In the genomic region with DNA sequence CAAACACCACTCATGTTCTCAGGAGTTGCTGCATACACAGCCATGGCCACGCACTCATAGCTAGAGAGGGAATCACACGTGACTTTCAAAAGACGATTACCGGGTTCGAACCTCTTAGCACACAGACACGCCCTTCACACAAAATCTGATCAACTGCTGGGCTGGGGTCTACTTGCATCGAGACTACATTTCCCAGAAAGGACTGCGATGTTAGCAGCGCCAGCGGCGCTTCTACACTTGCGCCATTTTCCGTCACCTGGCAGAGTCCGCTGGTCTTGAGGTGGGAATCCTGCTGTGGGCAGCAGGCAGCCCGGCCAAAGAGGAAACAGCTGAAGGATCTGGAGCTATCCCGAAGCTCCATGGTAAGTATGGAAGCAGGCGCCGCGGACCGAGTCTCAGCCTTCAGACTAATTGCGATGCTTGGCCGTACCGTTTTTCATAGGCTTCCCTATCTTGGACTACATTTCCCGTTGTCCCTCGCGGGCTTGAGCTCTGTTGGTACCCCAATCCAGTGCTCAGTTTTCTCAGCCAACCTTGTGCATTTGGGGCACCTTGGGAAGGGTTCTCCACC, we compare ENCODE assay signal across 8 mouse cellular contexts. TPM values are rescaled to one million over a fixed set of nuclear protein-coding genes. Genes with fewer than 3 reads are reported as not detected.
A peak's percentile ranks its signal among the peaks of the same experiment; 100 is the strongest.
DNase-seq lines count a peak whose midpoint lies in the region; ATAC-seq and TF ChIP-seq lines count a peak whose summit lies in the region.

A gene (plus strand): TSS at position 259 of the 571 bp plus-strand sequence.

- H3K4me1 ChIP-seq in brown adipose tissue, adult 24 weeks (ENCODE audit: control insufficient read depth, insufficient read depth, insufficient read length, low read length), result no peaks in the 10 kb centered on the region
- no peaks in the 10 kb centered on the region for H3K4me1 ChIP-seq in forebrain, embryonic 11.5 days (replicated peaks; ENCODE audit: control insufficient read depth, insufficient read depth, low read length)
- H3K4me1 ChIP-seq in heart, postnatal 0 days (ENCODE audit: control insufficient read depth, insufficient read depth), result no peaks in the 10 kb centered on the region
- H3K4me1 ChIP-seq in liver, embryonic 12.5 days, result no peaks in the 10 kb centered on the region

- H3K9ac ChIP-seq in forebrain, embryonic 11.5 days (ENCODE audit: low read length), result peak within 1 kb of the TSS; percentile 72
- peak within 1 kb of the TSS; percentile 29 for H3K9ac ChIP-seq in heart, postnatal 0 days (replicated peaks; ENCODE audit: low read depth, low read length)
- H3K9ac ChIP-seq in liver, embryonic 12.5 days, result peak within 1 kb of the TSS; percentile 55

- peak; percentile 39 for DNase-seq in CD4-positive helper T cell, adult 2 months (ENCODE audit: low read depth, low spot score)
- peak; percentile 85 for DNase-seq in forebrain, embryonic 11.5 days (ENCODE audit: low spot score)
- DNase-seq in heart, postnatal 0 days (ENCODE audit: low spot score), result peak; percentile 26
- DNase-seq in kidney, postnatal 14 days, result peak; percentile 65
- DNase-seq in neural tube, embryonic 10.5 days (ENCODE audit: extremely low spot score, low spot score), result peak; percentile 80
- peak; percentile 63 for DNase-seq in testis, postnatal 10 days (ENCODE audit: low spot score)

- ATAC-seq in forebrain, embryonic 11.5 days (replicated peaks; ENCODE audit: low FRiP score), result peak; percentile 94
- peak; percentile 71 for ATAC-seq in heart, postnatal 0 days (ENCODE audit: insufficient read depth, low read depth)
- peak; percentile 86 for ATAC-seq in liver, embryonic 12.5 days

- H3K27me3 ChIP-seq in forebrain, embryonic 11.5 days (ENCODE audit: control insufficient read depth, insufficient read depth, low read length), result no peaks in the 10 kb centered on the region
- no peaks in the 10 kb centered on the region for H3K27me3 ChIP-seq in heart, postnatal 0 days (ENCODE audit: control insufficient read depth, insufficient read depth, low read length)
- no peaks in the 10 kb centered on the region; the same call in 1 of the 2 replicates for H3K27me3 ChIP-seq in liver, embryonic 12.5 days (replicated peaks)

- H3K36me3 ChIP-seq in forebrain, embryonic 11.5 days (ENCODE audit: control insufficient read depth, insufficient read depth, low read length), result no peaks in the 10 kb centered on the region
- no peaks in the 10 kb centered on the region for H3K36me3 ChIP-seq in heart, postnatal 0 days (replicated peaks; ENCODE audit: control insufficient read depth, insufficient read depth, low read length)
- H3K36me3 ChIP-seq in liver, embryonic 12.5 days, result no peaks in the 10 kb centered on the region

- no peak for TF ChIP-seq CTCF in heart, postnatal 0 days (IDR thresholded peaks at IDR 0.05; ENCODE audit: low read depth)

- under 1% methylated on average over 26 of the region's 26 CpGs for WGBS in forebrain, embryonic 11.5 days
- under 1% methylated on average over 26 of the region's 26 CpGs for WGBS in heart, postnatal 0 days
- 1% methylated on average over 26 of the region's 26 CpGs for WGBS in liver, embryonic 12.5 days (ENCODE audit: insufficient replicate concordance)

- peak within 1 kb of the TSS; percentile 46 for H3K4me2 ChIP-seq in forebrain, embryonic 11.5 days (ENCODE audit: low read depth, low read length, severe bottlenecking)
- H3K4me2 ChIP-seq in heart, postnatal 0 days (ENCODE audit: low read depth, low read length), result peak within 1 kb of the TSS; percentile 67
- peak within 1 kb of the TSS; percentile 72 for H3K4me2 ChIP-seq in liver, embryonic 12.5 days

- H3K9me3 ChIP-seq in forebrain, embryonic 11.5 days (ENCODE audit: control insufficient read depth, low read length), result no peaks in the 10 kb centered on the region; the same call in 1 of the 2 replicates
- no peaks in the 10 kb centered on the region for H3K9me3 ChIP-seq in heart, postnatal 0 days (replicated peaks; ENCODE audit: control insufficient read depth, low read length)
- H3K9me3 ChIP-seq in liver, embryonic 12.5 days (replicated peaks), result no peaks in the 10 kb centered on the region

- no peak within 1 kb of the TSS for H3K27ac ChIP-seq in brown adipose tissue, adult 24 weeks (replicated peaks; ENCODE audit: low read depth, low read length)
- H3K27ac ChIP-seq in forebrain, embryonic 11.5 days (ENCODE audit: low read depth, low read length), result 0 out of 2 replicates have a peak within 1 kb of the TSS, but pooled peaks have one; percentile 34
- no peak within 1 kb of the TSS; the same call in 1 of the 2 replicates for H3K27ac ChIP-seq in heart, postnatal 0 days (ENCODE audit: low read depth)
- no peak within 1 kb of the TSS for H3K27ac ChIP-seq in liver, embryonic 12.5 days

- TF ChIP-seq EP300 in heart, postnatal 0 days (IDR thresholded peaks at IDR 0.05; ENCODE audit: low read depth), result no peak

- peak within 1 kb of the TSS; percentile 81 for H3K4me3 ChIP-seq in brown adipose tissue, adult 24 weeks (ENCODE audit: insufficient read depth, low read depth, low read length)
- H3K4me3 ChIP-seq in forebrain, embryonic 11.5 days (ENCODE audit: low read depth, low read length), result peak within 1 kb of the TSS; percentile 58
- H3K4me3 ChIP-seq in heart, postnatal 0 days (ENCODE audit: low read depth, low read length), result peak within 1 kb of the TSS; percentile 73
- H3K4me3 ChIP-seq in liver, embryonic 12.5 days, result peak within 1 kb of the TSS; percentile 60

RNA-seq across cellular contexts. Expression of the gene that starts here (rescaled TPM):
- polyA plus RNA-seq in brown adipose tissue, adult 24 weeks (2012; ENCODE audit: insufficient read depth, insufficient read length, missing spikeins), result 0.36 TPM in 1 of 2 replicates, not detected in the other
- polyA plus RNA-seq in forebrain, embryonic 11.5 days (2014; fragmentation: Nextera tagmentation; extraction: Ambion mirVana), result 3.9 and 4.1 TPM in 2 replicates
- not detected in 2 replicates for total RNA-seq in heart, postnatal 0 days (2014; rRNA removed; ENCODE audit: low replicate concordance)
- polyA plus RNA-seq in heart, postnatal 0 days (2015; fragmentation: Nextera tagmentation; extraction: Ambion mirVana), result 0.44 and 0.51 TPM in 2 replicates
- polyA plus RNA-seq in liver, embryonic 12.5 days (2016; fragmentation: Nextera tagmentation; extraction: Ambion mirVana), result 0.50 and 0.57 TPM in 2 replicates

Comparison
In these comparisons a context has a peak if more than half of its experiments do, and no peak if none do; other contexts are left out.
1. Peak in DNase-seq, ATAC-seq, H3K4me3 ChIP-seq, H3K9ac ChIP-seq and H3K4me2 ChIP-seq in heart, postnatal 0 days; RNA of the gene not detected or under 1 TPM.
2. Peak in ATAC-seq, H3K4me3 ChIP-seq, H3K9ac ChIP-seq and H3K4me2 ChIP-seq in liver, embryonic 12.5 days; RNA of the gene not detected or under 1 TPM.
3. DNase-seq: peak in every context shown above with its lines; median percentile 85 in forebrain, embryonic 11.5 days; 80 in neural tube, embryonic 10.5 days; 65 in kidney, postnatal 14 days; 63 in testis, postnatal 10 days; 39 in CD4-positive helper T cell, adult 2 months; 26 in heart, postnatal 0 days.